Mouse (Mus musculus): ENCODE data around the gene Clic5. TPM values are rescaled to one million over a fixed set of nuclear protein-coding genes. Genes with fewer than 3 reads are reported as not detected.

Clic5 gene
- polyA plus RNA-seq, 1 experiment from 2014 or later: 20.8 TPM

DNA sequence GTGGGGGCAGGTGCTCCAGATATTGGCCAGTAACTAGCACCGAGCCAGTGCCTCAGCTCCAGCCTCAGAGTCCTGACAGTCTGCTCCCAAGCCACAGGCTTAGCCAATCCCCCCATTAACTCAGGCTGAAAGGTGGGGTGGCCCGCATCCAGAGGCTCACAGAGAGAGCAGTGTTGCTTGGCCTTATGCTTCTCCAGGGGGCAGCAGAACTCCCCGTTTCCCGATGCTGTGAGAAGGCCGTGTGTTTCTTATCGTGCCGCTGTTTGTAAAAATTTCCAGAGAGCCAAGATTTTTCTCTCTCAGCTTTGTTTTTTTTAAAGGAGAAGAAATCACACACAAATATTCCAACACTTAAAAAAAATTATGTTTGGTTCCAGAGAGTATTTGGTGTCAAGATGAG lies 56.2 kb downstream of the Clic5 start:
- 48% methylated on average over 7 of the region's 7 CpGs for WGBS
- no peaks in the 10 kb centered on the region for H3K4me1 ChIP-seq (replicated peaks; ENCODE audit: control insufficient read depth, insufficient read depth, low read length)

DNA sequence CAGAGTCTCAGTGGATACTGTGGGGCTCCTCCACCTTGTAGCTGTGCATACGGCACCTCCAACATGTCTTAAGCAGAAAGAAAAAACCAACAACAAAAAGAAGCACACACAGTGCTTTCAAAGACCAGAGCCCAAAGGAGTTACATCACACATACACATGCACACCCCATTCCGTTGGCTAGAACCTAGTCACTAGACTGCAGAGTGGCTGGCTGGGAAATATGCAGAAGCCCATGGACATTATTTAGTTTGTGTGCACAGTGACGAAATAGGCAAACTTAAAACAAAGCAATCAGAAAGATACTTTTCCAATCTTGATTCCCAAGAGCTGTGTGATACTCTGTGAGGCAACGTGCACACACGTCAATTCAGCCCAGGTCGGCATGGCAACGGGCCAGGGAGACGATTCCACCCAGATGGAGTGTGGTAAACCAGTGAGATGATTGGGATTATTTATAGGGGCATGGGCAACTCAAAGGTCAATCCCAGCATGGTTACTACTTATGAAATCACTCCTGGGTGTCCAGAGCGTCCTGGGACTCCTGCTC lies 57.8 kb downstream of the Clic5 start:
- H3K4me2 ChIP-seq (replicated peaks; ENCODE audit: low read depth): no peak overlapping the region
- no peaks in the 10 kb centered on the region for H3K4me1 ChIP-seq (replicated peaks; ENCODE audit: control insufficient read depth, insufficient read depth, low read length)
- no peak for TF ChIP-seq CTCF (IDR thresholded peaks at IDR 0.05; ENCODE audit: low read depth)
- peaks cover 17% of the 10 kb centered on the region; the same call in 1 of the 2 replicates for H3K36me3 ChIP-seq (ENCODE audit: control insufficient read depth, insufficient read depth)
- H3K4me3 ChIP-seq (ENCODE audit: low read depth, low read length): no peak overlapping the region
- peak; percentile 13; the same call in 1 of the 2 replicates for ATAC-seq
- 63% methylated on average over 9 of the region's 9 CpGs for WGBS
- H3K27me3 ChIP-seq (replicated peaks; ENCODE audit: control insufficient read depth, insufficient read depth, low read length): no peaks in the 10 kb centered on the region
- H3K9ac ChIP-seq (ENCODE audit: low read depth, low read length): no peak overlapping the region
- no peak overlapping the region for H3K27ac ChIP-seq (ENCODE audit: low read depth, low read length)
- no peaks in the 10 kb centered on the region for H3K9me3 ChIP-seq (ENCODE audit: control insufficient read depth)

More for the DNA sequence above, 56.2 kb downstream of the Clic5 start:
- Histone ChIP-seq H3K27me3 (replicated peaks; ENCODE audit: control insufficient read depth, insufficient read depth, low read length) (no peaks in the 10 kb centered on the region), H3K27ac (ENCODE audit: low read depth, low read length) (no peak overlapping the region), H3K36me3 (ENCODE audit: control insufficient read depth, insufficient read depth) (peaks cover 6% of the 10 kb centered on the region; the same call in 1 of the 2 replicates), H3K9me3 (ENCODE audit: control insufficient read depth) (no peaks in the 10 kb centered on the region), H3K4me2 (replicated peaks; ENCODE audit: low read depth) (no peak overlapping the region), H3K9ac (ENCODE audit: low read depth, low read length) (no peak overlapping the region), H3K4me3 (ENCODE audit: low read depth, low read length) (no peak overlapping the region)
- ATAC-seq: no peak
- TF ChIP-seq CTCF (IDR thresholded peaks at IDR 0.05; ENCODE audit: low read depth): peak; percentile 51

DNA sequence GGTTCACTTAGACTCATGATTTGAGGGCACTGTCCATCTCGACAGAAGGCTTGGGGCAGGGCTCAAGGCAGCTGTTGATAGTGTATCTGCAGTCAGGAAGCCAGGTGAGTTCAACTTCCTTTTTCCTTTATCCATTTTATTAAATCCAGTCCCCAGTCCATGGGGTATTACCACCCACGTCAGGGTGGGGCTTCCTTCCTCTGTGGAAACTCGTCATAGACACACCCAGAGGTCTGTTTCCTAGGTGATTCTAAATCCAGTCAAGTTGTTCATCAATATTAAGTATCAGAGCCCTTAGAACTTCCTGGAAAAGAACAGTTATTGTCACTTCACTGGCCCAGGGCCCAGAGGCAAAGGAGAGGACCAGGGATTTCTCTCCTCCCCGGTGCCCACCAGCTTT lies 61.2 kb downstream of the Clic5 start:
- no peak for ATAC-seq
- 70% methylated on average over 4 of the region's 4 CpGs for WGBS
- no peak for TF ChIP-seq CTCF (IDR thresholded peaks at IDR 0.05; ENCODE audit: low read depth)
- Histone ChIP-seq H3K36me3 (ENCODE audit: control insufficient read depth, insufficient read depth) (peaks cover 17% of the 10 kb centered on the region; the same call in 1 of the 2 replicates), H3K4me2 (replicated peaks; ENCODE audit: low read depth) (no peak overlapping the region), H3K27me3 (replicated peaks; ENCODE audit: control insufficient read depth, insufficient read depth, low read length) (no peaks in the 10 kb centered on the region), H3K4me3 (ENCODE audit: low read depth, low read length) (no peak overlapping the region), H3K9me3 (ENCODE audit: control insufficient read depth) (no peaks in the 10 kb centered on the region), H3K27ac (ENCODE audit: low read depth, low read length) (no peak overlapping the region), H3K4me1 (replicated peaks; ENCODE audit: control insufficient read depth, insufficient read depth, low read length) (no peaks in the 10 kb centered on the region), H3K9ac (ENCODE audit: low read depth, low read length) (no peak overlapping the region)

DNA sequence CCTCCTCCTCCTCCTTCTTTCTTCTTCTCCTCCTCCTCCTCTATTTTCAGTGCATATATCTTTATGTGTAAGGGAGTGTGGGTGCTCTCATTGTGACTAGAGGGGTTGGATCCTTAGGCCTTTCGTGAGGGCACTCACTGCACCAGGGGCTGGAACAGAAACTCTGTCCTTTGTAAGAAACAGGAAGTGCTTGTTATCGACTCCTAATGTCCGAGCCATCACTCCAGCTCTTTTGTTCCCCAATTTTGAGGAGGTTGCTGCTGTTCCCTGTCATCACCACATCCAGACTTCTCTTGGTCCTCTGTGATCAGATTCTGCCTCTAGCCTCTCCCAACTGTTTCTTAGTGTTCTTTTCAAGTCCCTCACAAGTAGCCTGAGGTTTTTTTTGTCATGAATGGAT lies 64.3 kb downstream of the Clic5 start:
- peaks cover 17% of the 10 kb centered on the region; the same call in 1 of the 2 replicates for H3K36me3 ChIP-seq (ENCODE audit: control insufficient read depth, insufficient read depth)
- H3K4me1 ChIP-seq (replicated peaks; ENCODE audit: control insufficient read depth, insufficient read depth, low read length): no peaks in the 10 kb centered on the region
- no peaks in the 10 kb centered on the region for H3K9me3 ChIP-seq (ENCODE audit: control insufficient read depth)
- no peak overlapping the region for H3K4me3 ChIP-seq (ENCODE audit: low read depth, low read length)
- H3K9ac ChIP-seq (ENCODE audit: low read depth, low read length): no peak overlapping the region
- no peak for ATAC-seq
- no peak overlapping the region for H3K27ac ChIP-seq (ENCODE audit: low read depth, low read length)
- no peaks in the 10 kb centered on the region for H3K27me3 ChIP-seq (replicated peaks; ENCODE audit: control insufficient read depth, insufficient read depth, low read length)
- H3K4me2 ChIP-seq (replicated peaks; ENCODE audit: low read depth): no peak overlapping the region
- 60% methylated on average over 3 of the region's 3 CpGs for WGBS
- no peak for TF ChIP-seq CTCF (IDR thresholded peaks at IDR 0.05; ENCODE audit: low read depth)

DNA sequence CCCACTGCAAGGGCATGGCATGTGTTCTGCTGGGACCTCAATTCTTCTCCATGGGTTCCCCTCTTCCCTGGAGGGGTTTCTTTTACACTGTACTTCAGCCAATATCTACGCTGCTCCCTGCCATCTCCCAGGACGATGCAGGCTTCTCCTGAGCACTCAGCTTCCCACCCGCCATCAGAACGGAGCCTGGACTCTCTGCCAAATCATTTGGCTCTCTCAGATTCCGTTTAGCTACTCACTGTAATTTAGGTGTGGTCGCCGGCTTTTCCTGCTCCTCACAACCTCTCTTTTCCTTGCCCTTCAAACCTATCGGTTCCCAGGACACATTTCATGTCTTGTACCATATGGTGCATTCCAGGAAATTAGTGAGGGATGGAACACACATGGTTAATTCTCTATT lies 66.3 kb downstream of the Clic5 start:
- 69% methylated on average over 8 of the region's 8 CpGs for WGBS
- Histone ChIP-seq H3K9ac (ENCODE audit: low read depth, low read length) (no peak overlapping the region), H3K4me2 (replicated peaks; ENCODE audit: low read depth) (no peak overlapping the region), H3K36me3 (ENCODE audit: control insufficient read depth, insufficient read depth) (peaks cover 13% of the 10 kb centered on the region; the same call in 1 of the 2 replicates), H3K4me3 (ENCODE audit: low read depth, low read length) (no peak overlapping the region), H3K27me3 (replicated peaks; ENCODE audit: control insufficient read depth, insufficient read depth, low read length) (no peaks in the 10 kb centered on the region), H3K4me1 (replicated peaks; ENCODE audit: control insufficient read depth, insufficient read depth, low read length) (no peaks in the 10 kb centered on the region), H3K9me3 (ENCODE audit: control insufficient read depth) (no peaks in the 10 kb centered on the region), H3K27ac (ENCODE audit: low read depth, low read length) (no peak overlapping the region)
- TF ChIP-seq CTCF (IDR thresholded peaks at IDR 0.05; ENCODE audit: low read depth): no peak
- no peak for ATAC-seq

DNA sequence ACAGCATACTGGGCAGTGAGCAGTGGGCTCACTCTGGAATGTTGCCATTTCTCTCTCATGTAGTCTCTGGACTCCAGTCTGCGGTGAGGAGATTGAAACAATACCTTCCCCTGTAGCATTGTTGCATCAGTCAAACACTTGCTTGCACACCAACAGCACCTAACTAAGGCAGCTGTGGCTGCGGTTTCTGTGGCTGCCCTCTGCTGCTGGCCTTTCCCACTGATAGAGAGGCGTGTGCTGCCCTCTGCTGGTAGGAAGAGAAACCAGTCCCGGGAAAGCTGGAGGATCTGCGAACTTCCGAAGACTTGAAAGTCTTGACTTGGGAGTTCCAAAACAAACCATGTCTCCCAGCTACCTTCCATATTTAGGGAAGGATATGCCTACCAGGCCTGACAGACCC lies 68.2 kb downstream of the Clic5 start:
- no peaks in the 10 kb centered on the region for H3K27me3 ChIP-seq (replicated peaks; ENCODE audit: control insufficient read depth, insufficient read depth, low read length)
- H3K27ac ChIP-seq (ENCODE audit: low read depth, low read length): no peak overlapping the region
- WGBS: 7% methylated on average over 6 of the region's 6 CpGs
- no peak overlapping the region for H3K4me2 ChIP-seq (replicated peaks; ENCODE audit: low read depth)
- no peak overlapping the region for H3K9ac ChIP-seq (ENCODE audit: low read depth, low read length)
- peak; percentile 40 for ATAC-seq
- H3K36me3 ChIP-seq (ENCODE audit: control insufficient read depth, insufficient read depth): 0 out of 2 replicates have a peak, but pooled peaks cover 3% of the 10 kb centered on the region
- H3K4me3 ChIP-seq (ENCODE audit: low read depth, low read length): no peak overlapping the region
- H3K9me3 ChIP-seq (ENCODE audit: control insufficient read depth): no peaks in the 10 kb centered on the region
- peak; percentile 98 for TF ChIP-seq CTCF (IDR thresholded peaks at IDR 0.05; ENCODE audit: low read depth)
- H3K4me1 ChIP-seq (replicated peaks; ENCODE audit: control insufficient read depth, insufficient read depth, low read length): no peaks in the 10 kb centered on the region

Data from intestine, postnatal 0 days (tissue).